Mouse (Mus musculus): Measurements from ENCODE around the gene Mcpt2.
"Not testable (repeated sequence)": the region's sequence is repeated elsewhere in the genome, so short reads cannot be mapped to it uniquely, and the experiment has no call there.

Gene Mcpt2

DNA sequence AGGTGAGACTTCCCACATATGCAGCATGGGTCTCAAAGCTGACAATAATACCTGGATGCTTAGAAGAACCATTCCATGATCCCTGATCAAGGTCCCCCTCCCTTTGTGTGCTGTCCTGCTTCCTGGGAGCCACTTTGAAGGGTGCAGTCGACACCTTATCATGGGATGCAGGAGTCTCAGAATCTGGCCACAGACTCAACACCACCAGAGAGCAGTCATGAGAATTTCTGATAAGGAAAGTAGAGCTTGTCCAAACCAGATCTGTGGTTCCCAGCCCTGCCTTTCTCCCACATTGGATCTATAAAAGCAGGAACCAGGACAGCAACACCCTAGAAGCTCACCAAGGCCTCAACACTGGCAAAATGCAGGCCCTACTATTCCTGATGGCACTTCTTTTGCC is at the start of gene Mcpt2:
Gene Mcpt2 (plus strand): TSS at position 250 of the 400 bp plus-strand sequence.
- not testable (repeated sequence) for DNase-seq

DNA sequence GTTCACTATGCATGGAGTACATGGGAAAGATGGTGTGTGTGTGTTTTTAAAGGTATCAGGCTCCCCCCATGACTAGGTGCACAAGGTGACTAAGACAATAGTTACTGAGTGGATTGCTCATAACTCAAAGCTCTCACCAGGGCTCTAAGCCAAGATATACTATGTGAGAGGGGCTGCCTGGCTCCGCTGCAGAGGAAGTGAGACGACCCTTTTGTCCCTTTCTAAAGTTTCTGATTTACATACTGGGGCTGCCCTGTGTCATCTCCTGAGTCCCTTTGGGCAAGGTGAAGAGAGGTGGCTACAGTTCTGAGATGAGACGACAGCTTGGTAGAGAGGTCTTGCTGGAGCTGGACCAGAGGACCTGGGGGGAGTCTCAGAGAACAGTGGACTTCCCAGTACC is 28.7 kb upstream of the Mcpt2 start:
- DNase-seq: no peak

DNA sequence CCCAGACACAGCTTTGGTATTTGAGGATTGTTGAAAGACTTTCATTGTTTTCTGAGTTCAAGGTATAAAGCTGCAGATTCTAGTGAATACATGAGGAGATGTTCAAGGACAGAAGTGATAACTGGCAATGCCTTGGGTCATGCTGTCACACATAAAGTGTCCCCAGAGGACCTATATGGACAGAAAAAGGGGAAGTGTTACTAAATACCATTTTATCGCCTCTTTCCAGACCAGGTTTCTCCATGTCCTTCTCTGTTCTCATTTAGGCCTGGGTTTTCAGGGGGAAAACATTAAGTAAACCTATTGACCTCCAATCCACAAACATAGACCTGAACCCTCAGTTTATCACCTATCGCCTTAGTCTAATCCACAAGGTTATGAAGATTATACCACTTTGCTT is 27.9 kb upstream of the Mcpt2 start:
- no peak for DNase-seq

DNA sequence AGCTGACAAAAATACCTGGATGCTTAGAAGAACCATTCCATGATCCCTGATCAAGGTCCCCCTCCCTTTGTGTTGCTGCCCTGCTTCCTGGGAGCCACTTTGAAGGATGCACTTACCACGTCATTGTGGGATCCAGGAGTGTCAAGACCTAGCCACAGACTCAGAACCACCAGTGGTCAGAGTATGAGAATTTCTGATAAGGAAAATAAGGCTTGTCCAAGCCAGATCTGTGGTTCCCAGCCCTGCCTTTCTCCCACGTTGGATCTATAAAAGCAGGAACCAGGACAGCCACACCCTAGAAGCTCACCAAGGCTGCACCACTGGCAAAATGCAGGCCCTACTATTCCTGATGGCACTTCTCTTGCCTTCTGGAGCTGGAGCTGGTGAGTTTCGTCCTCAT is 24.2 kb upstream of the Mcpt2 start, which contains the start of gene Mcpt1:
Gene Mcpt1 (plus strand): TSS at position 301 of the 400 bp plus-strand sequence.
- not testable (repeated sequence) for DNase-seq

DNA sequence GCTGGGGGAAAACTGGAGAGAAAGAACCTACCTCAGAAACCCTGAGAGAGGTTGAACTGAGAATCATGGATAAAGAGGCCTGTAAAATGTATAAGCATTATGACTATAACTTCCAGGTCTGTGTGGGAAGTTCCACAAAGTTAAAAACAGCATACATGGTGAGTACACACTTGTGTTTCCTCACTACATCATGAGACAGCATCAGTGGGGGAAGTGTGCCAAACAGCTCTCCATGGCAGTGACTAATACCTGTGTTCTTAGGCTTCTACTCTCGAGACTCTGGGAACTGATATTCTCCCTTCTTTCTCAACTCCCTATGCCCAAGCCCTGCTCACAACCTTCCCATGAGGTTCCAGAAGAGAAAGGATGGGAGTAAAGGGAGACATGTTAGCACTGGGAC is 22.4 kb upstream of the Mcpt2 start:
- no peak for DNase-seq

DNA sequence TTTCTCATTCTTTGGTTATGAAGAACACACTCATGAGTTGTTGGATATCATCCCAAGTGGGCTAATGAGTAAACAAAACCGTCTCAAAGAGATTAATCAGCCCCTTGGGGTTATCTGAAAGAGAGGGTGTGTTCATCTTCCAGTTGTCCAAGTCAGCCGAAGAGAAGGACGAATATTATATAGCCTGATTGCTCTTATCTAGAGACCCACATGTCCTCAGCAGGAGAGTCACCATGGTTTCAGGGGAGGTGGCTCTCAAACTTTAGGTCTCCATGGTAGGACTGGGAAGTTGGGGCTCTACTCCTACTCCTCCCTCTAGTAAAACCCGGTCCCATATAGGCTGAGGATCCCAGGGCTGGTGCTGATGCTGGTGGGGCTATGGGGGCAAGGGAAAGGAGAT is 20.5 kb upstream of the Mcpt2 start:
- DNase-seq: not testable (repeated sequence)

DNA sequence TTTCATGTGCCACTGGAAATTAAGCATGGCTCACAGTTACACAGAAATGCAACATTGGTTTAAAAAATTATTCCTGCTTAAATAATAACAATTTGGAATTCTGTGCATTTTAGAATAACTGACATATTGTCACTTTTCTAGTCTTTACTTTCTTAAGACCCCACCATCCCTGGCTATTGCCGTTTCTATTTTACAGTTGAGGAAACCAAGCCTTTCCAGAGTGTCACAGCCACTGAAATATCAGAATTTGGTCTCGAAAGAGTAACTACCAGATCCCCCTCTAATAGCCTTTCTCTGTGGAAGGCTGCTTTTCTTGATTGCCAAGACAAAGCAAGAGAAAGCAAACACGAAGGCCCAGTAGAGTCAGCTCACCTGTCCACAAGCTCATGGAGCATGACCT is 11.4 kb upstream of the Mcpt2 start, which contains the start of gene Mcpt9:
Gene Mcpt9 (minus strand): TSS at position 101 of the 400 bp plus-strand sequence.
- DNase-seq: not testable (repeated sequence)

DNA sequence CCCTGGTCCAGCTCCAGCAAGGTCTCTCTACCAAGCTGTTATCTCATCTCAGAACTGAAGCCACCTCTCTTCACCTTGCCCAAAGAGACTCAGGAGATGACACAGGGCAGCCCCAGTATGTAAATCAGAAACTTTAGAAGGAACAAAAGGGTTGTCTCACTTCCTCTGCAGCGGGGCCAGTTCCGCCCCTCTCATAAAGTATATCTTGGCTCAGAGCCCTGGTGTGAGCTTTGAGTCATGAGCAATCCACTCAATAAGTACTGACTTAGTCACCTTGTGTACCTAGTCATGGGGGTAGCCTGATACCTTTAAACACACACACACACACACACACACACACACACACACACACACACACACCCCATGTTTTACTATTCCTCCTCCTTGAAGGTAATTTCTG is 7.4 kb upstream of the Mcpt2 start:
- no peak for DNase-seq

DNA sequence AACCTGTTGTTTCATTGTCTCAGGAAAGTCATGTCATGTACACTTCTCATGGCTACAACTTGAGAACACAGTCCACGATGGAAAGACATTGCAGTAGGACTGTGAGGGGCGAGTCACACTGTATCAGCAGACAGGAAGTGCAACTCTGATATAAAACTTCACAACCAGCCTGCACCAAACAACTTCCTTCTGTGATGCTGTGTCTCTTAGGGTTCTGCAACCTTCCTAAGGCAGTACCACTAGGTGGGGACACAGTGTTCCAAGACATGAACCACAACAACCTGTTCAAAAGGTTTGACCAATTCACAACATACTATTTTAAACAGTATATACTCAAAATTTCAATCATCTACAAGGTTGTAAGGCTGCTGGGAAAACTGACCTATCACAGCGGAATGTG is 13.6 kb downstream of the Mcpt2 start:
- no peak for DNase-seq

DNA sequence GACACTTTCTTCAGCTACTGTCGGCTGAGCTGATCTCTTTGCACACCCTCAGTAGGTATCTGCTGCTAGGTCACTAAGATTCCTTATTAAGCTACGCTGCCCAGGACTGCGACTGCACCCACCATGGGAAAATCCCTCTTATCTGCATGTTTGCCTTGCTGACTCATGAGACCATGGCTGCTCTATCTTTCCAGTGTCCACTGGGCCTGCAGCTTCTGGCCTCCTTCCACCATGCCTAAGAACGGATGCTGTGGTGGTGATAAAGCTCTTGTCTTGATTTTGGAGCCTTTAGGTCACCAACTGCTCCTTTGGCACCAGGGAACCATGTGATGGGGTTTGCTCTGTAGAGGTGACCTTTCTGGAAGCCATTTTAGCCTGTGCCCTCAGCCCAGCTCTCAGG is 15.9 kb downstream of the Mcpt2 start:
- no peak for DNase-seq

DNA sequence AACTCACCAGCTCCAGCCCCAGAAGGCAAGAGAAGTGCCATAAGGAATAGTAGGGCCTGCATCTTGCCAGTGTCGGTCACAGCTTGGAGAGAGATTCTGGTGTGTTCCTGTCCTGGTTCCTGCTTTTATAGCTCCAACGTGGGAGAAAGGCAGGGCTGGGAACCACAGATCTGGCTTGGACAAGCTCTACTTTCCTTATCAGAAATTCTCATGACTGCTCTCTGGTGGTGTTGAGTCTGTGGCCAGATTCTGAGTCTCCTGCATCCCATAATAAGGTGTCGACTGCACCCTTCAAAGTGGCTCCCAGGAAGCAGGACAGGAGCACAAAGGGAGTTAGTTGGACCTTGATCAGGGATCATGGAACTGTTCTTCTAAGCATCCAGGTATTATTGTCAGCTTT is 20.4 kb downstream of the Mcpt2 start, which contains the start of gene Mcpt4:
Gene Mcpt4 (minus strand): TSS at position 101 of the 400 bp plus-strand sequence.
- not testable (repeated sequence) for DNase-seq

DNA sequence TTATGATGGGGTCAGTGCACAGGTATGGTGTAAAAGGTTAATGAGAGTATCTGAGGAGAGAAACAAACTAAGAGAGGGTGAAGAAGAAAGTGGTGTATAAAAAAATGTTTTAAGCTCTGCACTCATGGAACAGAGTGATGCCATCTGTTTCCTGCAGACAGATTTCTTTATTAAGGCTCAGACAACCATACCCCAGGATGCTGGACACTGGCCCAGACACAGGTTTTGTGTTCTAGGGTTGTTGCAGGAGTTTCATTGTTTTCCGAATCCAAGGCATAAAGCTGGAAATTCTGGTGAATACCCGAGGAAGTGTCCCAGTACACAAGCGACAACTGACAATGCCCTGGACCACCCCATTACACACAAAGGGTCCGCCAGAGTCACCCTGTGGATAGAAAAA is 40.2 kb downstream of the Mcpt2 start:
- no peak for DNase-seq

DNA sequence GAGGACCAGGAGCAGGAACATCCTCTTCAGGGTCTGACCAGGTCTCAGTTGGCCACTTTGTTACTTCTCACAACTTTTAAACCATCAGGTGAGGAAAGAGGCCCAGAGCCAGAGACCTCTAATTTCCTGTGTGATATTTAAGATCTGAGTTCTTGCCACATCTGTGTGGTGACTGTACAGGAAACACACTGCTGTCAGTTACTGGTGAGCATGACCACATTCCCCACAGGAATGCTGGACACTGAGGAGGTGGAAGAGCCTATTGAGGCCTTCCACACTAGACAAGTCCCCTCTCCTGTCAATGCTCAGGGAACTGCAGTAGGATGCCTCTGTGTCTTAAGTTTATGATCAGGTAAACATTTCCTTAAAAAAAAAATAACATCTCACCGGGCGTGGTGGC is 43.3 kb downstream of the Mcpt2 start, which contains the start of gene Mcpt8:
Gene Mcpt8 (minus strand): TSS at position 107 of the 400 bp plus-strand sequence.
- no peak for DNase-seq

DNA sequence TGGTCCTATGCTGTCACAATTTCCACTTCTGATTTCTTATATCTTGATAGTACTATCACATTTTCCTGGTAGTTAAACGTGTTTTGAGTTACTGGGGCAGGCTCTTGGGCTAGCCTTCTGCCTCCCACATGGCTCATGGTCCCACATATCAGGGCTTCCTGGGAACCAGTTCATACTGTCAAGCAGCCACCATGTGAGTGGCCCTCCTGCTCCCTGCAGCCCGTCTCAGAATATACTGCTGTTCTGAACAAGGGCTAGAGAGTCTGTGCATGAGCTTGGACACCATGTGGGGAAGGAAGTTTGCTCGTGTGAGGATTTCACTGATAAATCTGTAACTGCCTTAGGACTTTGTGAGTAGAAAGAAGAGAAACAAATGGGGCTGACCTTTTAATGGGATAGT is 44.9 kb downstream of the Mcpt2 start:
- no peak for DNase-seq

DNA sequence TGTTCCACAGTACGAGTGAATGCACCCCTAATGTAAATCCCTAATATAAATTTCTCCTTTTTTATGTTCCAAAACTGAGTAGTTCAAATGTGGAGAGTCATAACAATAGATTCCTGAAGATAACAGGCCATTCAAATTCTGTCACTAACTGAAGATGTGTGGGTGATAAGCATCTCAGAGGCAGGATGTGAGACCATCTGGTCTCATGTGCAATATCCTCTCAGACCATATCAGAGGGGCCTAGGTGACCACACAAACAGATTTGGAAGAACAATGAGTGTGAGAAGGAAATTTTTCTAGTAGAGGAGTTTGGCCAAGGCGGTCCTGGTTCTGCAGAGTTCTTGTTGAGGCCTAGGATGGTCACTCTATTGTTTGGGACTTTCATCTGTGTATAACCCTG is 51.5 kb downstream of the Mcpt2 start:
- DNase-seq: no peak
